Mouse (Mus musculus) hindbrain, embryonic 11.5 days (tissue): ENCODE measurements around the gene Ddrgk1. TPM values are rescaled to one million over a fixed set of nuclear protein-coding genes. Genes with fewer than 3 reads are reported as not detected.

ENCODE experiments used
- ATAC-seq: fragments of 200-750 bp; cut with Nextera tagmentation; 2 replicates; pipeline ENCODE4 v1.8.0; 2017; ENCODE audit warnings: mild to moderate bottlenecking, moderate TSS enrichment, moderate library complexity; ENCODE audit not compliant: low FRiP score
- DNase-seq: peaks from one replicate; pipeline ENCODE4 v3.0.0-alpha.2; 2015; ENCODE audit warnings: low spot score
- H3K27ac ChIP-seq: fragments of 300-500 bp; sonication (generic); 2 replicates; pipeline ENCODE4 v1.5.1; 2014; ENCODE audit warnings: mild to moderate bottlenecking, low read depth, low read length
- H3K27me3 ChIP-seq: fragments of 300-500 bp; sonication (generic); 2 replicates; pipeline ENCODE4 v1.6.1; 2014; ENCODE audit warnings: mild to moderate bottlenecking, low read length, moderate library complexity, mixed read lengths; ENCODE audit not compliant: control insufficient read depth, insufficient read depth
- H3K36me3 ChIP-seq: fragments of 300-500 bp; sonication (generic); 2 replicates; pipeline ENCODE4 v1.6.1; 2014; ENCODE audit warnings: mild to moderate bottlenecking, low read length, moderate library complexity, mixed read lengths; ENCODE audit not compliant: control insufficient read depth, insufficient read depth
- H3K4me1 ChIP-seq: fragments of 300-500 bp; sonication (generic); replicated peaks from 2 replicates; pipeline ENCODE4 v1.6.1; 2014; ENCODE audit warnings: low read length, mixed read lengths; ENCODE audit not compliant: control insufficient read depth, insufficient read depth
- H3K4me2 ChIP-seq: fragments of 300-500 bp; sonication (generic); replicated peaks from 2 replicates; pipeline ENCODE4 v1.6.1; 2014; ENCODE audit warnings: mild to moderate bottlenecking, low read depth, low read length
- H3K4me3 ChIP-seq: fragments of 300-500 bp; sonication (generic); 2 replicates; pipeline ENCODE4 v1.5.1; 2014; ENCODE audit warnings: low read depth, low read length
- H3K9ac ChIP-seq: fragments of 300-500 bp; sonication (generic); 2 replicates; pipeline ENCODE4 v1.6.1; 2014; ENCODE audit warnings: low read depth, low read length
- H3K9me3 ChIP-seq: fragments of 300-500 bp; sonication (generic); 2 replicates; pipeline ENCODE4 v1.6.1; 2016; ENCODE audit warnings: low read length; ENCODE audit not compliant: control insufficient read depth
- WGBS: fragments of 180-500 bp; shearing (Covaris S2); extraction: QIAGEN DNeasy Blood & Tissue Kit; methylation state at CpG from one replicate; pipeline ENCODE4 v1.1.7; 2014; 5-methylcytosine and 5-hydroxymethylcytosine counted together
- polyA plus RNA-seq: library from polyadenylated mRNA; unstranded; fragments of >200 nt; fragmentation: Nextera tagmentation; extraction: Ambion mirVana; gene quantifications from 2 replicates; pipeline ENCODE4 v1.2.1, GENCODE M21; 2014

Gene Ddrgk1
- polyA plus RNA-seq, 1 experiment from 2014 or later, result 57.7 TPM

DNA sequence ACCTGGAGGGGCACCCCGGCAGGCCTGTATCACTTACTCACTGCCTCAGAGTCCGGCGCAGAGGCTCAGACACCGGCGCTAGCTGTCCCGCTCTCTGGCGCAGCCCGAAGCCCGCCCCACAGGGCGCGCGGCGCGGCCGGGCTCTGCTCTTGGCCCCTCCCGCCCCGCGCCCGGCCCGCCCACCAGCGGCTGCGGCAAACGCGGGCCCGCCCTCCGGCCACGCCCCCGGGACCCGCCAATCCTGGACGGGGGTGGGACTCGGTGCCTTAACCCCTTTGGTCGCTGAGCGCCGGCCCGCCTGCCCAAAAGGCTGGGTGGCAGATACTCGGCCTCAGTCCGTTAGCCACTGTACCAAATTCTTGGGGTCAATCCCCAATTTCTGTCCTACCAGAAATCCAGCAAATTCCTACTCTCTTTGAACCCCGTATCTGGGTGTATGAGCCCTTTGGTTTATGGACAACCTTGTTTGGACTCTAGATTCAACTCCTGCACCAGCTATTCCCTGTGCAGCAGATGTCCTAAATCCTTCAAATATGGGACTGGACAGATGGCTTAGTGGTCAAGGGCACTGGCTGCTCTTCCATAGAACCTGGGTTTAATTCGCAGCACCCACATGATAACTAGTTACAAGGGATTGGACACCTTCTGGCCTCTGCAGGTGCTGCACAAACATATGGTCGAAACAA, 21.6 kb downstream of the Ddrgk1 start, which contains the start of gene Lzts3:
Lzts3 (minus strand) TSS at position 120 of the 686 bp plus-strand sequence.
- DNase-seq, result peak; percentile 96
- H3K9me3 ChIP-seq, result no peaks in the 10 kb centered on the region
- H3K4me1 ChIP-seq, result peaks cover 2% of the 10 kb centered on the region; the same call in 1 of the 2 replicates
- peak; percentile 96 for ATAC-seq
- no peaks in the 10 kb centered on the region for H3K36me3 ChIP-seq
- H3K9ac ChIP-seq, result peak within 1 kb of the TSS; percentile 73
- peak within 1 kb of the TSS; percentile 39; the same call in 1 of the 2 replicates for H3K27ac ChIP-seq
- H3K4me3 ChIP-seq, result peak within 1 kb of the TSS; percentile 64
- peak within 1 kb of the TSS; percentile 98 for H3K4me2 ChIP-seq
- H3K27me3 ChIP-seq, result peaks cover 9% of the 10 kb centered on the region; the same call in 1 of the 2 replicates
- 3% methylated on average over 40 of the region's 40 CpGs for WGBS

- Histone ChIP-seq H3K27ac (peak overlapping the region; percentile 39; the same call in 1 of the 2 replicates), H3K4me3 (peak overlapping the region; percentile 64), H3K27me3 (peaks cover 13% of the 10 kb centered on the region), H3K9me3 (no peaks in the 10 kb centered on the region), H3K4me2 (peak overlapping the region; percentile 98), H3K9ac (peak overlapping the region; percentile 73), H3K36me3 (no peaks in the 10 kb centered on the region), H3K4me1 (peaks cover 2% of the 10 kb centered on the region; the same call in 1 of the 2 replicates)
- DNase-seq, result peak; percentile 52
- WGBS, result 0% methylated on average over 19 of the region's 27 CpGs
- peak; percentile 74 for ATAC-seq
Measured at GRCm38 (mm10) chr2:130642197-130642660, 22.2 kb downstream of the Ddrgk1 start.

GRCm38 (mm10) chr2:130641351-130642025, 23.0 kb downstream of the Ddrgk1 start:
- no peak for ATAC-seq
- H3K4me1 ChIP-seq, result peaks cover 2% of the 10 kb centered on the region; the same call in 1 of the 2 replicates
- peaks cover 20% of the 10 kb centered on the region for H3K27me3 ChIP-seq
- no peaks in the 10 kb centered on the region for H3K9me3 ChIP-seq
- peak overlapping the region; percentile 64; the same call in 1 of the 2 replicates for H3K4me3 ChIP-seq
- H3K4me2 ChIP-seq, result peak overlapping the region; percentile 98; the same call in 1 of the 2 replicates
- H3K9ac ChIP-seq, result peak overlapping the region; percentile 73; the same call in 1 of the 2 replicates
- DNase-seq, result no peak
- no peak overlapping the region for H3K27ac ChIP-seq
- whole genome bisulfite sequencing, result 72% methylated on average over 6 of the region's 6 CpGs
- no peaks in the 10 kb centered on the region for H3K36me3 ChIP-seq

DNA sequence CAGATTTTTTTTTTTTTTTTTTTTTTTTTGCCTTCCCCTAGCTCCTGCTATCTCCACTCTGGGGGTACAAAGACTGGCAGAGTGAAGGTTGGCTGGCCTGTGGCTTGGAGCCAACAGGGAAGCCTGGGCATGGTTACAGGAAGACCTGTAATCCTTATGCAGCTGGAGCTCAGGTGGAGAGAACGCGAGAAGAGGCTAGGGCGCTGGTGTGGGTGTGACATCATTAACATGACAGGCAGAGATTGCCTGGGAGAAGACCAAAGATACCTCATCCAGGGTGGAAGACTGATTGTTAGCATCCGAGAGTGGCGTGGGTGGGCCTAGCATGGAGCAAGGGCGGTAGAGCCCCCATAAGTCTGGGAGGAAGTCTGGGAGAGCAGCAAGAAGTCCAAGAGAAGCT, 25.2 kb downstream of the Ddrgk1 start:
- H3K4me1 ChIP-seq, result peaks cover 11% of the 10 kb centered on the region
- no peak overlapping the region for H3K27ac ChIP-seq
- H3K27me3 ChIP-seq, result peaks cover 42% of the 10 kb centered on the region
- DNase-seq, result no peak
- H3K4me2 ChIP-seq, result no peak overlapping the region
- no peak overlapping the region for H3K4me3 ChIP-seq
- no peaks in the 10 kb centered on the region for H3K36me3 ChIP-seq
- no peak overlapping the region for H3K9ac ChIP-seq
- WGBS, result 73% methylated on average over 6 of the region's 6 CpGs
- H3K9me3 ChIP-seq, result no peaks in the 10 kb centered on the region
- no peak for ATAC-seq

DNA sequence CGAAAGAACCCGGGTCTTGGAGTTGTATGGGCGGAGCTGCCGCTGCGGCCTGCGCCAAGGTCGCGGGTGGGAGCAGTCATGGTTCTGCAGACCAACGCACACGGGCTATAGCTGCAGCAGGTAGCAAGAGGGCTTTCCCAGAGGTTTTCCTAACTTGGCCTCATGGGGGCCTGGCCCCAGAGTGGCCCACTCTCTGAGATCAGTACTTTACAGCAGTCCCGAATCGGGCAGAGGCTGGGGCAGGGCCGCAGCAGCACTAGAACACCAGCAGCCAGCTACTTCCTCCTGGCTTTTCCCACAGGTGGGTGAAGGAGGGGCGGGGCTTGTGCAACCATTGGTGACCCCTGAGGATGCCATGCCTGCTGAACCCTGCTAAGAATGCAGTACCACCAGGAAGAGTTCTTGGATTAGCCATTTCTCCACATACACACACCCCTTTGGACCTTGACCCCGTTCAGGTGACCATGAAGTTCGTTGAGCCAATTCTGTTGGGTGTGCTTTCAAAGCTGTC, 26.3 kb downstream of the Ddrgk1 start:
- H3K4me3 ChIP-seq, result no peak overlapping the region
- WGBS, result 28% methylated on average over 16 of the region's 16 CpGs
- no peak overlapping the region for H3K9ac ChIP-seq

DNA sequence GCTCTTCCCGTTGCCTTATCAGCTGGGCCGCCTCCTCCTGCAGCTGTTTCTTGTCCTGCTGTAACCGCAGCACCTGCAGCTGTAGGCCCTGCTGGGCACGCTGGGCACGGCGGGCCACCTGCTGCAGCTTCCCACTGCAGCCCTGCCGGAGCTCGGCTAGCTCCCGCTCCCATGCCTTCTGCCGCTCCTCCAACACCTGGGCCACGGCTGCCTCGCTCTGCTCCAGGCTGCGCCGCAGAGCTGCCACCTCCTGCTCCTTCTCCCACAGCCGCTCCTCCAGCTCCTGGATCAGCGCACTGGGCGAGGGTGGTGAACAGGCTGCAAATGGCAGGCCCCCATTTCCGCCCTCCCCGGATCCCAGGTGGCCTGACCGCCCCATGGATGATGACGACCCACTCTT, 28.6 kb downstream of the Ddrgk1 start:
- H3K27me3 ChIP-seq, result peaks cover 48% of the 10 kb centered on the region
- peaks cover 8% of the 10 kb centered on the region for H3K4me1 ChIP-seq
- no peaks in the 10 kb centered on the region for H3K36me3 ChIP-seq
- H3K4me3 ChIP-seq, result no peak overlapping the region
- DNase-seq (peak; percentile 32), ATAC-seq (no peak)
- no peak overlapping the region for H3K9ac ChIP-seq
- no peaks in the 10 kb centered on the region for H3K9me3 ChIP-seq
- H3K27ac ChIP-seq, result no peak overlapping the region
- 6% methylated on average over 21 of the region's 21 CpGs for WGBS
- H3K4me2 ChIP-seq, result peak overlapping the region; percentile 20

More for the DNA sequence above, 26.3 kb downstream of the Ddrgk1 start:
- no peaks in the 10 kb centered on the region for H3K9me3 ChIP-seq
- no peak overlapping the region for H3K27ac ChIP-seq
- H3K27me3 ChIP-seq, result peaks cover 50% of the 10 kb centered on the region
- no peaks in the 10 kb centered on the region for H3K36me3 ChIP-seq
- peaks cover 11% of the 10 kb centered on the region for H3K4me1 ChIP-seq
- ATAC-seq (no peak), DNase-seq (no peak)
- H3K4me2 ChIP-seq, result no peak overlapping the region

- ATAC-seq, result peak; percentile 53
Measured at GRCm38 (mm10) chr2:130634739-130635411, 29.6 kb downstream of the Ddrgk1 start.

DNA sequence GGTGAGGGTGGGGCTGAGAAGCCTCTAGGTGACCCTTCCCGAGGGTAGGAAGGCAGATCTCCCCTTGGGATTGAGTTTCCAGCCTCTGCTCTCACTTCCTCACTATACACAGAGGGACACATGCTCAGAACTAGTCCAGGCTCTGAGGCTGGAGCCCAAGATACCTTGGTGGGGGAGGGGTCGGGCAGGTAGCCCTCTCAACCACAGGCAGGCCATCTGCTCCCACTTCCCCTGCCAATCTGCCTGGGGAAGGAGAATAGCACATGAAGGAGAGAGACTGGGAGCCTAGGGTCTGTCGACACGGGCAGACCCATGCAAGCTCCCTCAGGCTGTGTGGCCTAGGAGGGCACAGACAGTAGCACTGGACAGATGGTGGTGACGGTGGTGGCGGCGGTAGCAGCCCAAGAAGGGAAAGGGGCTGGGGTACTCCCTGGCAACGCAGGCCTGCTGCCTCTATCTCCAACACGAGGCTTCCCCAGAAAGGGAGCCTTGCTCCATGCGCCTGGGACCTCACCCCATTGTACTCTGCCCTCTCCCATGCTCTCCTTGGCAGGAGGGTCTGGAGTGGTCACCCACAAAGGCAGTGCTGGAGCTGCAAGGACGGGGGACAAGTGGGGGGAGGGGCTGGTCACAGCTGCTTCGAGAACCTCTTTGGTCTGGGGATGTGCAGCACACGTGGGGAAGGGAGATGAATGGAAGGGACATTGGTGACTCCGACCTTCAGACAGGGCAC, 30.3 kb downstream of the Ddrgk1 start:
- Histone ChIP-seq H3K27me3 (peaks cover 48% of the 10 kb centered on the region), H3K36me3 (no peaks in the 10 kb centered on the region), H3K4me2 (peak overlapping the region; percentile 78), H3K4me3 (peak overlapping the region; percentile 35), H3K9me3 (no peaks in the 10 kb centered on the region), H3K9ac (peak overlapping the region; percentile 52; the same call in 1 of the 2 replicates), H3K27ac (no peak overlapping the region), H3K4me1 (peaks cover 8% of the 10 kb centered on the region)
- ATAC-seq, result peak; percentile 53; the same call in 1 of the 2 replicates
- 7% methylated on average over 14 of the region's 14 CpGs for WGBS
- peak; percentile 51 for DNase-seq

More at GRCm38 (mm10) chr2:130634739-130635411, 29.6 kb downstream of the Ddrgk1 start:
- Histone ChIP-seq H3K4me2 (peak overlapping the region; percentile 78), H3K4me1 (peaks cover 8% of the 10 kb centered on the region), H3K9ac (peak overlapping the region; percentile 52), H3K36me3 (no peaks in the 10 kb centered on the region), H3K27me3 (peaks cover 48% of the 10 kb centered on the region), H3K4me3 (peak overlapping the region; percentile 35), H3K27ac (no peak overlapping the region), H3K9me3 (no peaks in the 10 kb centered on the region)
- WGBS, result under 1% methylated on average over 33 of the region's 38 CpGs
- DNase-seq, result peak; percentile 59
